8 mouse cellular contexts compared by ENCODE assay signal in the genomic region with DNA sequence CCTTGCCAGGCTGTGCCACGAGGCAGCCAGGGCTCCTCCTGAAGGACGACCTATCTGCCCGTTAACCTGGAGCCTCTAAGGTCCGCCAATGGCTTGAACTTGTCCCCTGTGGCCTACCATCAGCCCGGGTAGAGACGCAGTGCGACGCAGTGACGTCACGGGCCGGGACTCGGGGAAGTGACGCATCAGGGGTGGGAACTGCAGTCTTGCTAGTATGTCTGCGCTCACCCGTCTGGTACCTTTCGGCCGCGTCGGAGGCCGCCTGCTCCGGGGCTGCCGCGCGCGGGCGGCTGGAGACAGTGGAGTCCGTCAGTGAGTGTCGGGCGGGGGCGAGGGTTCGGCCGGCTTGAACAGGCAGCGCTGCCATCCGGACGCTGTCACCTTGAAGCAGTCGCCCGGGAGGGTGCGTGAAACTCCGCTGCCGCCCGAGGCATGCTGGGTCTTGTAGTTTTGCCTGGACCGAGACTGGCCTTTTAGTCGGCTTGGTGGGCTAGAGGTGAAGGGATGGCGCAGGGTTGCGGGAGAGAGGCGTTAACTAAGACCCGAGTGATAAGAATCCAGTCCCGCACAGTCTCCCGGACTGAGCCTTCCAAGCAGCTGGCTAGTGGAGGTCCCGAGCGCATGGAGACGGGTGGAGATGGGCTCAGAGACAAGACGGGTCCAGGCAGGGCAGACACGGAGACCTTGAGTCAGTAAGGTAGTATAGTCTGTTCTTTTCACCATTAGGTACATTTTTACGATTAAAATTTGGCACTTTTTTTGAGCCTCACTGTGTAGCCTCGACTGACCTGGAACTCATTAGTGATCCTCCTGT. TPM values are rescaled to one million over a fixed set of nuclear protein-coding genes. Genes with fewer than 3 reads are reported as not detected.
DNase-seq lines count a peak whose midpoint lies in the region; ATAC-seq lines count a peak whose summit lies in the region.

A gene (plus strand): TSS at position 174 of the 814 bp plus-strand sequence.

- intact Hi-C loops in gastrocnemius, postnatal 14 days (cut with DNase I; ENCODE audit: low total_unique reads), result no loop called here
- intact Hi-C loops in left cerebral cortex, postnatal 10 days (cut with DNase I), result no loop called here

- peak; percentile 99 for ATAC-seq in inflammation-experienced regulatory T-cells, adult 6 months
- ATAC-seq in megakaryocyte-erythroid progenitor cell, adult 5-6 weeks (replicated peaks; ENCODE audit: low FRiP score, low TSS enrichment, poor library complexity, severe bottlenecking), result peak; percentile 98

- DNase-seq in adrenal gland, adult (ENCODE audit: inconsistent age in 2 of 2, low spot score in 1 of 2), result peak; percentile 96 to 99
- peak; percentile 97 for DNase-seq in embryo, embryonic 10.5 days (ENCODE audit: low spot score)
- peak; percentile 93 for DNase-seq in gastrocnemius, postnatal 14 days
- peak; percentile 91 to 96 for DNase-seq in left cerebral cortex, postnatal 10 days (ENCODE audit: extremely low spot score in 1 of 2, low spot score in 2 of 2)
- DNase-seq in right cerebral cortex, postnatal 25 days, result peak; percentile 95
- DNase-seq in urinary bladder, postnatal 4 days (ENCODE audit: low spot score in 2 of 2), result peak; percentile 88 to 91

RNA-seq across cellular contexts. Expression of the gene that starts here (rescaled TPM):
- 100 to 1,000 TPM; 321 to 366 TPM for total RNA-seq in gastrocnemius, postnatal 14 days (2021)
- polyA plus RNA-seq in inflammation-experienced regulatory T-cells, adult 6 months (2017; shearing (Covaris generic)), result 10 to 100 TPM; 56.1 to 98.5 (median 65.6) TPM
- total RNA-seq in left cerebral cortex, postnatal 10 days (2021), result 100 to 1,000 TPM; 196 to 198 TPM
- total RNA-seq in megakaryocyte-erythroid progenitor cell, adult 5-6 weeks (2014; fragmentation: Nextera tagmentation), result 159 and 176 TPM in 2 replicates
- 65.9 and 71.6 TPM in 2 replicates for total RNA-seq in megakaryocyte-erythroid progenitor cell, adult 5-6 weeks (2017)

Comparison
In these comparisons a context has a peak if more than half of its experiments do, and no peak if none do; other contexts are left out.
1. Peak in every context shown above with its lines: DNase-seq and ATAC-seq.